Mouse (Mus musculus) testis, adult 2 months (tissue): ENCODE results near the gene Kcnj4.

Experiments
- CTCF ChIP-seq: fragments of 200-500 bp; IDR thresholded peaks from 2 replicates; pipeline ENCODE4 v1.5.1; 2012; ENCODE audit warnings: low read depth, mild to moderate bottlenecking, inconsistent platforms, low read length, moderate library complexity; ENCODE audit not compliant: control insufficient read depth, insufficient read depth, insufficient replicate concordance
- POLR2A ChIP-seq: fragments of 200-500 bp; IDR thresholded peaks from 2 replicates; pipeline ENCODE4 v1.6.1; 2012; ENCODE audit warnings: low read depth, mild to moderate bottlenecking, inconsistent platforms, low read length, moderate library complexity; ENCODE audit not compliant: control insufficient read depth

DNA sequence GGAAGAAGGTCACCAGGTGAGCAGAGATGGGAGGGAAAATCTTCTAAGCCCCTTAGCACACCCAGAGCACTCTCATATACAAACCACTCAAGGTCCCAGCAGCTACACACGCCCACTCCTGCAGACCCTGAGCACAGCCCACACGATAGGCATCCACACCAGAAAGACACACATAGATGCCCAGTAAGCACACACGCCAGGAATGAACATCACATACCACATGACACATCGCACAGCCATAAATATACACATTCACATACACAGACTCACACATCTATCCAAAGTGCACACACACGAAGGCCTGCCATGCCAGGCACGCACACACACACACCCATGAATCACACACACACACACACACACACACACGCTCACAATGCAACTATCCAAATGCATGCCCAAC is 5.4 kb upstream of the Kcnj4 start:
- TF ChIP-seq POLR2A (no peak), CTCF (no peak)
